Mouse (Mus musculus): ENCODE data around the gene Ypel5.

DNA sequence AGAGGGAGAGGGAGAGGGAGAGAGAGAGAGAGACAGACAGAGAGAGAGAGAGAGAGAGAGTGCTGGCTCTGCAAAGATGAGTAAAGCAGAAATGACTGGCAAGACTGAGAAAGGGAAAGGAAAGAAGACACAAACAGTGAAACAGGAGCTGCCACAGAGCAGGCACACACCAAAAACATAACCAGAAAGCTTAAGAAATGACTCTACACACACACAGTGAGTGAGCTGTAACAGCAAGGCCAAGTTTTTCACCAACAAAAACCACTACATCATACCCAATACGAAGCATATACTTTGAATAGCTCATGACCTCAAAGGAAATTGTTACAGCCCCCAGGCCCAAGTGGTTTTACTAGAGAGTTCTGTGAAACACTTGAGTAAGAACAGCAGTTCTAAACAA, 14.3 kb upstream of the Ypel5 start:
- TF ChIP-seq CTCF (IDR thresholded peaks at IDR 0.05; ENCODE audit: control insufficient read depth, insufficient read depth, low read length) = no peak
- no peak for TF ChIP-seq POLR2A (IDR thresholded peaks at IDR 0.05; ENCODE audit: borderline replicate concordance, control insufficient read depth, low read depth, low read length)

Measured in bone marrow, adult 2 months (tissue).